In genomic region chr2:170461652-170462051, GRCm38 (mm10) we compare ENCODE assay signal across 30 mouse cellular contexts. TPM values are rescaled to one million over a fixed set of nuclear protein-coding genes. Genes with fewer than 3 reads are reported as not detected.
DNase-seq lines count a peak whose midpoint lies in the region; ATAC-seq and TF ChIP-seq lines count a peak whose summit lies in the region.
"Had no signal": no experiment of that assay in that cellular context is flagged by ENCODE, and none has a peak within 500 bp of the region (broad histone marks: within the 10 kb centered on the region; RNA-seq: fewer than 3 reads in every experiment).

No protein-coding gene starts in this region.

- no peaks in the 10 kb centered on the region for H3K36me3 ChIP-seq in liver, adult 2 months (ENCODE audit: control insufficient read depth, insufficient read depth, low read length)
- H3K36me3 ChIP-seq in liver, embryonic 11.5 days (ENCODE audit: control insufficient read depth, insufficient read depth, low read length) = no peaks in the 10 kb centered on the region
- H3K36me3 ChIP-seq in kidney, adult 2 months (ENCODE audit: control insufficient read depth, insufficient read depth, low read length) = no peaks in the 10 kb centered on the region
- H3K36me3 ChIP-seq: embryonic facial prominence, embryonic 15.5 days; heart, embryonic 10.5 days; hindbrain, embryonic 10.5 days; limb, embryonic 12.5 days; liver, embryonic 13.5 days; neural tube, embryonic 12.5 days had no signal

- H3K27me3 ChIP-seq in liver, adult 2 months (ENCODE audit: control insufficient read depth, insufficient read depth, low read length) = no peaks in the 10 kb centered on the region
- H3K27me3 ChIP-seq in liver, embryonic 11.5 days (replicated peaks; ENCODE audit: control insufficient read depth, insufficient read depth, low read length) = no peaks in the 10 kb centered on the region
- no peaks in the 10 kb centered on the region for H3K27me3 ChIP-seq in kidney, adult 2 months (replicated peaks; ENCODE audit: control insufficient read depth, insufficient read depth, low read length)
- H3K27me3 ChIP-seq: limb, embryonic 12.5 days; liver, embryonic 13.5 days; neural tube, embryonic 12.5 days had no signal

- H3K27ac ChIP-seq in liver, adult 2 months (replicated peaks; ENCODE audit: insufficient read depth, low read depth, low read length) = no peak overlapping the region
- no peak overlapping the region for H3K27ac ChIP-seq in liver, embryonic 11.5 days (ENCODE audit: low read depth, low read length)
- H3K27ac ChIP-seq in kidney, adult 2 months (ENCODE audit: insufficient read depth, low read depth, low read length) = peak overlapping the region; percentile 74; the same call in 1 of the 2 replicates
- no peak overlapping the region for H3K27ac ChIP-seq in gastrocnemius, adult 2 months
- H3K27ac ChIP-seq: embryonic facial prominence, embryonic 15.5 days; heart, embryonic 10.5 days; hindbrain, embryonic 10.5 days; limb, embryonic 12.5 days; liver, embryonic 13.5 days; neural tube, embryonic 12.5 days had no signal

- H3K79me2 ChIP-seq in liver, adult 2 months (ENCODE audit: control insufficient read depth, insufficient read depth, low read length) = no peaks in the 10 kb centered on the region

- no peak for TF ChIP-seq CTCF in liver, adult 2 months (IDR thresholded peaks at IDR 0.05; ENCODE audit: low read depth, low read length)
- no peak for TF ChIP-seq CTCF in kidney, adult 2 months (conservative IDR thresholded peaks at IDR 0.05; ENCODE audit: insufficient read depth, insufficient read length, low read depth, low read length)
- no peak for TF ChIP-seq CTCF in gastrocnemius, adult 2 months (IDR thresholded peaks at IDR 0.05)

- no peaks in the 10 kb centered on the region for H3K9me3 ChIP-seq in liver, embryonic 11.5 days (ENCODE audit: control insufficient read depth, low read length)
- H3K9me3 ChIP-seq: embryonic facial prominence, embryonic 15.5 days; heart, embryonic 10.5 days; hindbrain, embryonic 10.5 days; limb, embryonic 12.5 days; liver, embryonic 13.5 days; neural tube, embryonic 12.5 days had no signal

- no peak overlapping the region for H3K4me3 ChIP-seq in liver, adult 2 months (ENCODE audit: insufficient read depth, low read depth, low read length)
- H3K4me3 ChIP-seq in liver, embryonic 11.5 days (ENCODE audit: low read depth, low read length) = no peak overlapping the region
- no peak overlapping the region for H3K4me3 ChIP-seq in kidney, adult 2 months (ENCODE audit: insufficient read depth, low read depth, low read length)
- H3K4me3 ChIP-seq in gastrocnemius, adult 2 months = no peak overlapping the region
- H3K4me3 ChIP-seq: embryonic facial prominence, embryonic 15.5 days; heart, embryonic 10.5 days; hindbrain, embryonic 10.5 days; limb, embryonic 12.5 days; liver, embryonic 13.5 days; megakaryocyte, embryonic 14.5 days; neural tube, embryonic 12.5 days had no signal

- WGBS in liver, adult 2 months = 56% methylated on average over 7 of the region's 7 CpGs
- WGBS in liver, embryonic 11.5 days = 70% methylated on average over 7 of the region's 7 CpGs
- WGBS in kidney, adult 2 months = 29% methylated on average over 7 of the region's 7 CpGs

- no peak for ATAC-seq in liver, embryonic 11.5 days (replicated peaks; ENCODE audit: low FRiP score)
- ATAC-seq: forebrain, postnatal 0 days; hindbrain, embryonic 16.5 days had no signal

- intact Hi-C loops in gastrocnemius, adult 2 months (cut with DNase I) = no loop called here

- no peak for TF ChIP-seq POLR2A in liver, adult 2 months (IDR thresholded peaks at IDR 0.05; ENCODE audit: extremely low read depth, insufficient read depth, low read length)
- TF ChIP-seq POLR2A in kidney, adult 2 months (IDR thresholded peaks at IDR 0.05; ENCODE audit: low read depth, low read length) = no peak

- H3K9ac ChIP-seq in liver, adult 2 months (ENCODE audit: low read depth, low read length) = no peak overlapping the region
- H3K9ac ChIP-seq in liver, embryonic 11.5 days (ENCODE audit: low read depth, low read length) = no peak overlapping the region
- H3K9ac ChIP-seq: embryonic facial prominence, embryonic 15.5 days; forebrain, postnatal 0 days; limb, embryonic 12.5 days; liver, embryonic 13.5 days; neural tube, embryonic 12.5 days had no signal

- peaks cover 15% of the 10 kb centered on the region; the same call in 1 of the 2 replicates for H3K4me1 ChIP-seq in liver, adult 2 months (ENCODE audit: control insufficient read depth, insufficient read depth, low read length)
- H3K4me1 ChIP-seq in liver, embryonic 11.5 days (replicated peaks; ENCODE audit: control insufficient read depth, insufficient read depth, low read length) = no peaks in the 10 kb centered on the region
- H3K4me1 ChIP-seq in kidney, adult 2 months (ENCODE audit: control insufficient read depth, insufficient read depth, low read length) = peaks cover 20% of the 10 kb centered on the region; the same call in 1 of the 2 replicates
- H3K4me1 ChIP-seq: embryonic facial prominence, embryonic 15.5 days; limb, embryonic 12.5 days; megakaryocyte, embryonic 14.5 days had no signal

- DNase-seq in liver, adult 2 months (ENCODE audit: extremely low read depth, low read depth, low spot score) = peak; percentile 35
- DNase-seq in liver, embryonic 11.5 days (ENCODE audit: low spot score) = no peak
- DNase-seq in kidney, adult 2 months = peak; percentile 92
- DNase-seq in kidney, postnatal 14 days = peak; percentile 78
- peak; percentile 84 for DNase-seq in yolk sac, embryonic 10.5 days (ENCODE audit: low spot score)
- no peak for DNase-seq in gastrocnemius, adult 2 months
- DNase-seq in embryo, embryonic 11 days = no peak
- DNase-seq in layer of hippocampus, adult 9-11 months = no peak
- DNase-seq: adrenal gland, postnatal 36 days; cerebellum, adult 9-10 months; forebrain, postnatal 0 days; layer of hippocampus, postnatal 36 days; liver, embryonic 13.5 days; lung, adult 2 months; lung, postnatal 14 days; midbrain, embryonic 14.5 days had no signal

- no peak overlapping the region for H3K4me2 ChIP-seq in liver, embryonic 11.5 days
- H3K4me2 ChIP-seq: embryonic facial prominence, embryonic 15.5 days; limb, embryonic 12.5 days; liver, embryonic 13.5 days; neural tube, embryonic 12.5 days had no signal

RNA-seq across cellular contexts. Expression of gene Bcas1, which starts 34.0 kb away (rescaled TPM):
- 0.07 TPM in 1 of 2 replicates, not detected in the other for total RNA-seq in liver, adult 2 months (2014; rRNA removed)
- polyA plus RNA-seq in liver, adult 2 months (2012; rRNA removed) = 0.02 TPM in 1 of 2 replicates, not detected in the other
- 6.1 and 7.5 TPM in 2 replicates for polyA plus RNA-seq in liver, embryonic 11.5 days (2014; fragmentation: Nextera tagmentation; extraction: Ambion mirVana)
- polyA plus RNA-seq in kidney, adult 2 months (2012; rRNA removed) = 0.29 and 0.45 TPM in 2 replicates
- total RNA-seq in gastrocnemius, adult 2 months (2021) = under 1 TPM; 0.50 to 0.89 TPM

RNA-seq across cellular contexts. Expression of gene Pfdn4, which starts 34.6 kb away (rescaled TPM):
- total RNA-seq in liver, adult 2 months (2014; rRNA removed) = 5.4 and 10.6 TPM in 2 replicates
- 1.4 and 1.8 TPM in 2 replicates for polyA plus RNA-seq in liver, adult 2 months (2012; rRNA removed)
- polyA plus RNA-seq in liver, embryonic 11.5 days (2014; fragmentation: Nextera tagmentation; extraction: Ambion mirVana) = 85.7 and 101 TPM in 2 replicates
- 5.6 TPM in 2 replicates for polyA plus RNA-seq in kidney, adult 2 months (2012; rRNA removed)
- 10 to 100 TPM; 11.8 to 14.4 TPM for total RNA-seq in gastrocnemius, adult 2 months (2021)

RNA-seq across cellular contexts. Expression of gene Cyp24a1, which starts 35.3 kb away (rescaled TPM):
- not detected in 2 replicates for total RNA-seq in liver, adult 2 months (2014; rRNA removed)
- polyA plus RNA-seq in liver, adult 2 months (2012; rRNA removed) = not detected in 2 replicates
- polyA plus RNA-seq in liver, embryonic 11.5 days (2014; fragmentation: Nextera tagmentation; extraction: Ambion mirVana) = not detected in 2 replicates
- 27.5 and 29.2 TPM in 2 replicates for polyA plus RNA-seq in kidney, adult 2 months (2012; rRNA removed)
- not detected for total RNA-seq in gastrocnemius, adult 2 months (2021)
- total RNA-seq: adrenal gland, postnatal 36 days; ES-E14; forebrain, postnatal 0 days; gastrocnemius, adult 18-20 months; gastrocnemius, postnatal 4 days; layer of hippocampus, adult 18-20 months; layer of hippocampus, postnatal 36 days; left cerebral cortex, postnatal 14 days had no signal
- polyA plus RNA-seq: forebrain, postnatal 0 days; heart, embryonic 10.5 days; heart, embryonic 16.5 days; limb, embryonic 12.5 days; liver, embryonic 13.5 days; lung, adult 2 months; spleen, adult 2 months had no signal

Comparison
In these comparisons a context has a peak if more than half of its experiments do, and no peak if none do; other contexts are left out.
1. DNase-seq: peak in liver, adult 2 months (single experiment), kidney, adult 2 months (single experiment), kidney, postnatal 14 days (single experiment) and yolk sac, embryonic 10.5 days (single experiment); none in liver, embryonic 11.5 days (single experiment), gastrocnemius, adult 2 months (single experiment), embryo, embryonic 11 days (single experiment) and layer of hippocampus, adult 9-11 months (single experiment).
2. RNA of gene Pfdn4, which starts 34.6 kb away (polyA plus RNA-seq): 85.7 to 101 TPM in liver, embryonic 11.5 days; 5.6 TPM in kidney, adult 2 months and 1.4 to 1.8 TPM in liver, adult 2 months; every median in the first group is over 10 times any median in the second.
3. RNA of gene Cyp24a1, which starts 35.3 kb away (polyA plus RNA-seq): 27.5 to 29.2 TPM in kidney, adult 2 months; not detected in liver, adult 2 months and not detected in liver, embryonic 11.5 days; every median in the first group is over 10 times any median in the second.